Mouse (Mus musculus): Measurements from ENCODE around the gene Sh3bgrl.

DNA sequence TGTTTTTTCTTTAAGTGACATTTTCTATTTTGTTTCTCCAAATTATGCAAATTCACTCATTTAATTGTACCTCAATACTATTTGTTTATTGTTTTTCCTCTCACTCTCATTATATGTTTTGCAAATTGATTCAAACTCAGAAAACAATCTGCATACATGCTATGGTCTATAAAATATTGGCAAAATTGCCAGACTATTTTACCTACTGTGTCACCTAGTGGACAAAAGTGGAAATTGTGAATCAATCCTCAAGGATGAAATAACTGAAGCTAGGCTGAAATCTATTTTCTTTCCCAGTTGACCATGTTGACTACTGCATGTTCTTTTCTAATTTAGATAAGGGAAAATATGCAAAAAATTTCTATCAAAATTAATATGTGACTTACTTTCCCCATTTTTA is 143.0 kb downstream of the Sh3bgrl start:
- TF ChIP-seq CTCF (conservative IDR thresholded peaks at IDR 0.05; ENCODE audit: low read length), result peak; percentile 33; the same call in 1 of the 2 replicates
- TF ChIP-seq POU5F1 (IDR thresholded peaks at IDR 0.05; ENCODE audit: borderline replicate concordance, low read length), result no peak
- TF ChIP-seq NANOG (IDR thresholded peaks at IDR 0.05; ENCODE audit: borderline replicate concordance, low read length), result no peak
